Mouse (Mus musculus): Measurements from ENCODE around the gene Agtpbp1.

DNA sequence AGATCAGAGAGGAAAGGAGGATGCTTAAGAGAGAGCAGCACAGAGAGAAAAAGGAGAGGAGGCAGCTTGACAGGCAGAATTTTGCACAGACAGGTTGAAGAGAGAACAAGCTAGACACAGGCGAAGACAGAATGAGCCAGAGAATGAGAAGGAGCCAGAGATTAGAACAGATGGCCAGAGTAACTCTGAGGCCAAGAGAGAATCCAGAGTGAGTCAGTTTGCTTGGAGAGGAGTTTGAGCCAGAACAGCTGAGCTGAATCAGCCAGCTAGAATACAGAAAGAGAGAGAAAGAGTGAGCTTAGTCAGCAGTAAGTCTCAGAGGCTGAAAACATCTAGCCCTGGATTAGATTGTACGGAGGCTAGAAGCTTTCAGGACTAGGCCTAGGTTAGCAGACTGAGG is 12.5 kb downstream of the Agtpbp1 start:
- TF ChIP-seq CTCF (IDR thresholded peaks at IDR 0.05; ENCODE audit: low read depth, low read length) (no peak), GATA1 (IDR thresholded peaks at IDR 0.05; ENCODE audit: borderline replicate concordance, low read length) (no peak), TAL1 (conservative IDR thresholded peaks at IDR 0.05; ENCODE audit: low read depth, low read length) (no peak)

Data from G1E (cell line).